In genomic region chr11:70437426-70437825, GRCm38 (mm10) we compare ENCODE assay signal across 1 mouse cellular context.
TF ChIP-seq lines count a peak whose summit lies in the region.

No protein-coding gene starts in this region.

TF ChIP-seq in MEL, 35 proteins besides CTCF, POLR2A, EP300 and RAD21:
- TF ChIP-seq USF1 (IDR thresholded peaks at IDR 0.05; ENCODE audit: low read depth, low read length) (no peak), BHLHE40 (IDR thresholded peaks at IDR 0.05; ENCODE audit: borderline replicate concordance, low read depth, low read length) (0 out of 2 replicates have a peak, but pooled peaks have one; percentile 40), NELFE (IDR thresholded peaks at IDR 0.05; ENCODE audit: low read depth, low read length) (no peak), MYB (IDR thresholded peaks at IDR 0.05; ENCODE audit: low read depth, low read length) (0 out of 2 replicates have a peak, but pooled peaks have one; percentile 27), JUND (IDR thresholded peaks at IDR 0.05; ENCODE audit: low read depth, low read length) (no peak), GABPA (IDR thresholded peaks at IDR 0.05; ENCODE audit: low read depth, low read length) (no peak), MAFK (IDR thresholded peaks at IDR 0.05; ENCODE audit: borderline replicate concordance, low read depth, low read length) (peak; percentile 63; the same call in 1 of the 2 replicates), ETS1 (IDR thresholded peaks at IDR 0.05; ENCODE audit: low read depth, low read length) (peak; percentile 91), NRF1 (IDR thresholded peaks at IDR 0.05; ENCODE audit: insufficient read depth, low read depth, low read length, poor library complexity, severe bottlenecking) (no peak), ZKSCAN1 (IDR thresholded peaks at IDR 0.05; ENCODE audit: low read depth, low read length) (no peak), ZMIZ1 (IDR thresholded peaks at IDR 0.05; ENCODE audit: low read depth, low read length) (no peak), E2F4 (IDR thresholded peaks at IDR 0.05; ENCODE audit: borderline replicate concordance, low read depth, low read length) (no peak), GATA1 (IDR thresholded peaks at IDR 0.05; ENCODE audit: low read depth, low read length) (peak; percentile 69), TAL1 (IDR thresholded peaks at IDR 0.05; ENCODE audit: low read length) (no peak), SMC3 (IDR thresholded peaks at IDR 0.05; ENCODE audit: low read depth, low read length) (no peak), MAZ (IDR thresholded peaks at IDR 0.05; ENCODE audit: low read depth, low read length) (peak; percentile 68; the same call in 1 of the 2 replicates), USF2 (IDR thresholded peaks at IDR 0.05; ENCODE audit: borderline replicate concordance in 1 of 2, insufficient read depth in 1 of 2, low read depth in 1 of 2, low read length in 2 of 2) (no peak), SIN3A (IDR thresholded peaks at IDR 0.05; ENCODE audit: low read length) (peak; percentile 64), MXI1 (IDR thresholded peaks at IDR 0.05; ENCODE audit: low read depth, low read length) (peak; percentile 48; the same call in 1 of the 2 replicates), KAT2A (conservative IDR thresholded peaks at IDR 0.05; ENCODE audit: low read depth, low read length) (no peak), CHD2 (IDR thresholded peaks at IDR 0.05; ENCODE audit: low read length) (no peak; the same call in 1 of the 2 replicates), TBP (IDR thresholded peaks at IDR 0.05; ENCODE audit: low read depth, low read length) (no peak), MAX (IDR thresholded peaks at IDR 0.05; ENCODE audit: low read length) (no peak), ZNF384 (IDR thresholded peaks at IDR 0.05; ENCODE audit: low read depth, low read length) (no peak), UBTF (IDR thresholded peaks at IDR 0.05; ENCODE audit: borderline replicate concordance, insufficient read depth, low read depth, low read length) (no peak), ELF1 (IDR thresholded peaks at IDR 0.05; ENCODE audit: low read depth, low read length) (peak; percentile 58; the same call in 1 of the 2 replicates), CHD1 (IDR thresholded peaks at IDR 0.05; ENCODE audit: low read depth, low read length) (no peak), POLR2AphosphoS2 (IDR thresholded peaks at IDR 0.05; ENCODE audit: low read length) (no peak), HCFC1 (IDR thresholded peaks at IDR 0.05; ENCODE audit: low read depth, low read length) (no peak), ZC3H11A (IDR thresholded peaks at IDR 0.05; ENCODE audit: low read depth, low read length) (no peak), TCF12 (IDR thresholded peaks at IDR 0.05; ENCODE audit: low read depth, low read length) (peak; percentile 72), MYC (IDR thresholded peaks at IDR 0.05; ENCODE audit: low read depth, low read length) (no peak), MEF2A (IDR thresholded peaks at IDR 0.05; ENCODE audit: extremely low read depth, insufficient replicate concordance, low read depth, low read length, poor library complexity, severe bottlenecking) (no peak), RCOR1 (IDR thresholded peaks at IDR 0.05; ENCODE audit: low read depth, low read length) (peak; percentile 90), POLR2AphosphoS5 (IDR thresholded peaks at IDR 0.05; ENCODE audit: borderline replicate concordance, low read depth, low read length) (no peak)
